Mouse (Mus musculus) liver, postnatal 0 days (tissue): ENCODE data around the gene Spp2.

ENCODE experiments used
- CTCF ChIP-seq: sonication (generic); IDR thresholded peaks from 2 replicates; pipeline ENCODE4 v1.5.1; 2016; ENCODE audit warnings: antibody characterized with exemption, low read depth
- EP300 ChIP-seq: IDR thresholded peaks from 2 replicates; pipeline ENCODE4 v1.6.1; 2016; ENCODE audit warnings: antibody characterized with exemption, low read depth, mild to moderate bottlenecking

DNA sequence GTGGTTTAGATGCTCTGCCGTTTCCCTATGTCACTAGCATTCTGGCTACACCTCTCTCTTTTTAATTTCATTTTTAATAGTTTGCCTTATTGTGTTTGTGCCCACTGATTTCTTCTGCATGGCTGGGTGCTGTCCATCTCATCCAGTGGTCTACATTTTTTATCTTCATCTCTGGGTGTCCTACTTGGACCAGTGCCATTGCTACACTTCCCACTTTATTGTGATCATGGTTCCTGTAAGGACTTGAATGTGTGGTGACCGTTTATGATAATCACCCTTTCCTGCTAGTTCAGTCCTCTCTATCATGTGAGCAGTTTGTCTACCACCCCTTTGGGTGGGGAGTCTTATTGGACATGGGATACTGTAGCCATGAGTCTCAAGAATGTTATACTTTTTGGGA, 43.0 kb downstream of the Spp2 start:
- no peak for TF ChIP-seq CTCF
- no peak for TF ChIP-seq EP300
